Mouse (Mus musculus) hindbrain, embryonic 14.5 days (tissue): ENCODE measurements at regions not wholly inside any gene's neighbourhood (a gene's known extent, or its start where the extent isn't known, plus 50 kb on each side); places are given as distances from the start of the nearest gene placed in this dataset.

Source experiments
- ATAC-seq: fragments of 200-750 bp; cut with Nextera tagmentation; 2 replicates; pipeline ENCODE4 v1.8.0; 2017; ENCODE audit warnings: moderate number of reproducible peaks, mild to moderate bottlenecking, moderate TSS enrichment, moderate library complexity; ENCODE audit not compliant: low FRiP score
- DNase-seq: peaks from one replicate; pipeline ENCODE4 v3.0.0-alpha.2; 2015; ENCODE audit warnings: low spot score
- H3K27ac ChIP-seq: fragments of 300-500 bp; sonication (generic); 2 replicates; pipeline ENCODE4 v1.5.1; 2014; ENCODE audit warnings: mild to moderate bottlenecking, moderate library complexity
- H3K27me3 ChIP-seq: fragments of 300-500 bp; sonication (generic); 2 replicates; pipeline ENCODE4 v1.6.1; 2014; ENCODE audit warnings: mild to moderate bottlenecking, low read length, mixed read lengths; ENCODE audit not compliant: control insufficient read depth, insufficient read depth
- H3K36me3 ChIP-seq: fragments of 300-500 bp; sonication (generic); replicated peaks from 2 replicates; pipeline ENCODE4 v1.6.1; 2014; ENCODE audit not compliant: control insufficient read depth, insufficient read depth
- H3K4me1 ChIP-seq: fragments of 300-500 bp; sonication (generic); replicated peaks from 2 replicates; pipeline ENCODE4 v1.6.1; 2014; ENCODE audit warnings: antibody characterized with exemption, low read length, mixed read lengths; ENCODE audit not compliant: control insufficient read depth, insufficient read depth
- H3K4me2 ChIP-seq: fragments of 300-500 bp; sonication (generic); replicated peaks from 2 replicates; pipeline ENCODE4 v1.6.1; 2014; ENCODE audit warnings: mild to moderate bottlenecking, moderate library complexity
- H3K4me3 ChIP-seq: fragments of 300-500 bp; sonication (generic); replicated peaks from 2 replicates; pipeline ENCODE4 v1.5.1; 2014; ENCODE audit warnings: mild to moderate bottlenecking, low read length
- H3K9ac ChIP-seq: fragments of 300-500 bp; sonication (generic); 2 replicates; pipeline ENCODE4 v1.6.1; 2014
- H3K9me3 ChIP-seq: fragments of 300-500 bp; sonication (generic); 2 replicates; pipeline ENCODE4 v1.6.1; 2016; ENCODE audit warnings: low read length; ENCODE audit not compliant: control insufficient read depth
- WGBS: fragments of 180-500 bp; shearing (Covaris S2); extraction: QIAGEN DNeasy Blood & Tissue Kit; methylation state at CpG from one replicate; pipeline ENCODE4 v1.1.7; 2014; 5-methylcytosine and 5-hydroxymethylcytosine counted together

GRCm38 (mm10) chr1:154148948-154149347 lies 52.0 kb upstream of the Zfp648 start:
- no peak for DNase-seq
- ATAC-seq = no peak
- no peaks in the 10 kb centered on the region for H3K9me3 ChIP-seq
- H3K4me3 ChIP-seq = no peak overlapping the region
- no peaks in the 10 kb centered on the region for H3K27me3 ChIP-seq
- H3K27ac ChIP-seq = no peak overlapping the region
- no peak overlapping the region for H3K9ac ChIP-seq
- no peaks in the 10 kb centered on the region for H3K36me3 ChIP-seq
- H3K4me2 ChIP-seq = no peak overlapping the region
- H3K4me1 ChIP-seq = 0 out of 2 replicates have a peak, but pooled peaks cover 4% of the 10 kb centered on the region
- 87% methylated on average over 10 of the region's 10 CpGs for WGBS

- Histone ChIP-seq H3K36me3 (no peaks in the 10 kb centered on the region), H3K27me3 (no peaks in the 10 kb centered on the region), H3K4me3 (no peak overlapping the region), H3K9me3 (no peaks in the 10 kb centered on the region), H3K27ac (0 out of 2 replicates have a peak overlapping the region, but pooled peaks have one; percentile 3), H3K4me2 (no peak overlapping the region), H3K9ac (peak overlapping the region; percentile 4; the same call in 1 of the 2 replicates), H3K4me1 (0 out of 2 replicates have a peak, but pooled peaks cover 4% of the 10 kb centered on the region)
- DNase-seq (no peak), ATAC-seq (0 out of 2 replicates have a peak, but pooled peaks have one; percentile 27)
- WGBS = 63% methylated on average over 1 of the region's 1 CpGs
Measured at GRCm38 (mm10) chr1:154149431-154150143, 51.4 kb upstream of the Zfp648 start.

- no peak overlapping the region for H3K4me3 ChIP-seq
- ATAC-seq = peak; percentile 87
- H3K9me3 ChIP-seq = no peaks in the 10 kb centered on the region
- peak; percentile 68 for DNase-seq
- H3K9ac ChIP-seq = peak overlapping the region; percentile 4; the same call in 1 of the 2 replicates
- no peaks in the 10 kb centered on the region for H3K27me3 ChIP-seq
- H3K4me2 ChIP-seq = no peak overlapping the region
- whole genome bisulfite sequencing = 27% methylated on average over 8 of the region's 8 CpGs
- H3K36me3 ChIP-seq = no peaks in the 10 kb centered on the region
- H3K4me1 ChIP-seq = 0 out of 2 replicates have a peak, but pooled peaks cover 4% of the 10 kb centered on the region
- H3K27ac ChIP-seq = peak overlapping the region; percentile 3; the same call in 1 of the 2 replicates
Measured at GRCm38 (mm10) chr1:154150167-154150851, 50.7 kb upstream of the Zfp648 start.
